Mouse (Mus musculus): ENCODE measurements around the gene Olfr494. TPM values are rescaled to one million over a fixed set of nuclear protein-coding genes. Genes with fewer than 3 reads are reported as not detected.

Gene Olfr494
- not detected for polyA plus RNA-seq (2012; fragmentation: generic; extraction: Trizol)
- long read RNA-seq, experiment 1: 0 reads
- long read RNA-seq, experiment 2: 0 reads

DNA sequence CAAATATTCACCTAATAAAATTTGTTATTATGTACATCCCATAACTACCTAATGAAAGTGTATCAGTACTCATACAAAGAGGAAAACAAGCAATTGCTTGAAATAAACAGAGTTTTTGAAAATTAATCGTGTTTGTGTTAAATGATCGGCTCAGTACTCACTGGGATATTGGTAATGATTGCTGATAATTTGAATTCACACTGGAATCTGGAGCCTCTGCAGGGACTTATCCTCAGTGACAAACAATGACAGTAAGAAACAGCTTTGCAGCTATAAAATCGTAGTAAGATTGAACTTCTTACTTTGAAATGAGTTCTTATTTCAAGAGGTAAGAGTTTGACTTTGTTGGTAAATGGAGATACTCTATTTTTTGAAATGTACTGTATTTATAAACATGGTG is at the start of gene Olfr494:
Gene Olfr494 (plus strand): TSS at position 301 of the 400 bp plus-strand sequence.
- no peaks in the 10 kb centered on the region for H3K27me3 ChIP-seq (ENCODE audit: control insufficient read depth, insufficient read depth, insufficient read length)
- H3K4me3 ChIP-seq (ENCODE audit: insufficient read depth, poor library complexity, severe bottlenecking): no peak within 1 kb of the TSS
- TF ChIP-seq CEBPB (IDR thresholded peaks at IDR 0.05; ENCODE audit: low read depth) (no peak), CTCF (IDR thresholded peaks at IDR 0.05; ENCODE audit: control insufficient read depth, insufficient read depth, insufficient read length) (no peak), MAX (IDR thresholded peaks at IDR 0.05) (no peak), MYOG (IDR thresholded peaks at IDR 0.05; ENCODE audit: control insufficient read depth, extremely low read depth, insufficient read length) (no peak), MYOD1 (IDR thresholded peaks at IDR 0.05; ENCODE audit: control insufficient read depth, insufficient read length, low read depth) (no peak), FOSL1 (IDR thresholded peaks at IDR 0.05; ENCODE audit: insufficient read depth, low read length, poor library complexity, severe bottlenecking) (no peak), USF1 (IDR thresholded peaks at IDR 0.05; ENCODE audit: low read depth) (no peak)
- H3K79me2 ChIP-seq (ENCODE audit: control insufficient read depth, insufficient read depth): no peaks in the 10 kb centered on the region
- H3K36me3 ChIP-seq (ENCODE audit: control insufficient read depth, insufficient read depth): no peaks in the 10 kb centered on the region
- H3K79me3 ChIP-seq (ENCODE audit: low read depth): no peaks in the 10 kb centered on the region
- H3ac ChIP-seq (ENCODE audit: control insufficient read depth, insufficient read length, low read depth): no peak within 1 kb of the TSS

DNA sequence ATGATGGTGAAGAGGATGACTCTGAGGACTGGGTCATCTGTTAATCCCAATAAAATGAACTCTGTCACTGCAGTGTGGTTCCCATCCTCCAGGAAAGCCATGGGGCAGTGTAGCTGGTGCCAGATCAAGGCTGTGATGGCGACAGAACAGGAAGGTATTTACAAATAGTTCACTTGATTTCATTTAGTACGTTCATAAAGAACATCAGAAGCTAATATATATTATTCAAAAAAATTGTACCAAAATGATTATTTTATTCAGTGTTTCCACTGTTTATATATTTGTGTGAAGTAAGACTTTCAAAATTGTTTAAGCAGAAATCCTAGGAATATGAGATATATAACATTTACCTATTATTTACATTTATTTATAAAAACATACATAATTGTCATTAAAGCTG is 41.6 kb upstream of the Olfr494 start, which contains the start of gene Olfr492:
Gene Olfr492 (minus strand): TSS at position 101 of the 400 bp plus-strand sequence.
- Histone ChIP-seq H3ac (ENCODE audit: control insufficient read depth, insufficient read length, low read depth) (no peak within 1 kb of the TSS), H3K79me3 (ENCODE audit: low read depth) (no peaks in the 10 kb centered on the region), H3K79me2 (ENCODE audit: control insufficient read depth, insufficient read depth) (no peaks in the 10 kb centered on the region), H3K4me3 (ENCODE audit: insufficient read depth, poor library complexity, severe bottlenecking) (no peak within 1 kb of the TSS), H3K36me3 (ENCODE audit: control insufficient read depth, insufficient read depth) (no peaks in the 10 kb centered on the region), H3K27me3 (ENCODE audit: control insufficient read depth, insufficient read depth, insufficient read length) (no peaks in the 10 kb centered on the region)
- TF ChIP-seq USF1 (IDR thresholded peaks at IDR 0.05; ENCODE audit: low read depth) (no peak), MAX (IDR thresholded peaks at IDR 0.05) (no peak), CTCF (IDR thresholded peaks at IDR 0.05; ENCODE audit: control insufficient read depth, insufficient read depth, insufficient read length) (no peak), MYOG (IDR thresholded peaks at IDR 0.05; ENCODE audit: control insufficient read depth, extremely low read depth, insufficient read length) (no peak), FOSL1 (IDR thresholded peaks at IDR 0.05; ENCODE audit: insufficient read depth, low read length, poor library complexity, severe bottlenecking) (no peak)

DNA sequence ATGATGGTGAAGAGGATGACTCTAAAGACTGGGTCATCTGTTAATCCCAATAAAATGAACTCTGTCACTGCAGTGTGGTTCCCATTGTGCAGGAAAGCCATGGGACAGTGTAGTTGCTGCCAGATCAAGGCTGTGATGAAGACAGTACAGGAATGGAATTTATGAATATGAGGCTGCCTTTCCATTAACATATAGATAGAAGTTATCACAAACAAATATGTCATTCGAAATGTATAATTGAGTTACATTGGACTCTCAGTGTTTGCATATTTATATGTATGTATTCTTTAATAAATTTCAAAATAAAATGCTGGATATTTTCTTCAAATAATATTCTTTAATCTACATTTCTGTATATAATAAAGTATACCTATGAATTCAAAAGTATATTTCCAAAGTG is 18.3 kb upstream of the Olfr494 start, which contains the start of gene Olfr493:
Gene Olfr493 (minus strand): TSS at position 101 of the 400 bp plus-strand sequence.
- TF ChIP-seq CEBPB (IDR thresholded peaks at IDR 0.05; ENCODE audit: low read depth) (no peak), MYOD1 (IDR thresholded peaks at IDR 0.05; ENCODE audit: control insufficient read depth, insufficient read length, low read depth) (no peak), MYOG (IDR thresholded peaks at IDR 0.05; ENCODE audit: control insufficient read depth, extremely low read depth, insufficient read length) (no peak), FOSL1 (IDR thresholded peaks at IDR 0.05; ENCODE audit: insufficient read depth, low read length, poor library complexity, severe bottlenecking) (no peak), CTCF (IDR thresholded peaks at IDR 0.05; ENCODE audit: control insufficient read depth, insufficient read depth, insufficient read length) (no peak), USF1 (IDR thresholded peaks at IDR 0.05; ENCODE audit: low read depth) (no peak), MAX (IDR thresholded peaks at IDR 0.05) (no peak)
- no peak within 1 kb of the TSS for H3ac ChIP-seq (ENCODE audit: control insufficient read depth, insufficient read length, low read depth)
- H3K79me2 ChIP-seq (ENCODE audit: control insufficient read depth, insufficient read depth): no peaks in the 10 kb centered on the region
- no peak within 1 kb of the TSS for H3K4me3 ChIP-seq (ENCODE audit: insufficient read depth, poor library complexity, severe bottlenecking)
- no peaks in the 10 kb centered on the region for H3K27me3 ChIP-seq (ENCODE audit: control insufficient read depth, insufficient read depth, insufficient read length)
- H3K36me3 ChIP-seq (ENCODE audit: control insufficient read depth, insufficient read depth): no peaks in the 10 kb centered on the region
- no peaks in the 10 kb centered on the region for H3K79me3 ChIP-seq (ENCODE audit: low read depth)

DNA sequence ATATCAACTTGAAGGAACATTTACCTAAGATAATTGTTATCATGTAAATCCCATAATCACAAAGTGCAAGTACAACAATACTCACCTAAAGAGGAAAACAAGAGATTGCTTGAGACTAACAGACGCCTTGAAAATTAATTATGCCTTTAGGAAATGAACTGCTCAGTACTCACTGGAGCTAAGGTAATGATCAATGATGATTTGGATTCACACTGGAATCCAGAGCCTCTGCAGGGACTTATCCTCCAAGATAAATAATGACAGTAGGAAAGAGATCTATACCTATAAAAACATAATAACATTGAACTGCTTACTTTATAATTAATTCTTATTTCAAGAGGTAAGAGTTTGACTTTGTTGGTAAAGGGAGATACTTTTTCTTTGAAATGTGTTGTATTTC is 27.7 kb downstream of the Olfr494 start, which contains the start of gene Olfr495:
Gene Olfr495 (plus strand): TSS at position 301 of the 400 bp plus-strand sequence.
- Histone ChIP-seq H3ac (ENCODE audit: control insufficient read depth, insufficient read length, low read depth) (no peak within 1 kb of the TSS), H3K79me3 (ENCODE audit: low read depth) (no peaks in the 10 kb centered on the region), H3K27me3 (ENCODE audit: control insufficient read depth, insufficient read depth, insufficient read length) (no peaks in the 10 kb centered on the region), H3K79me2 (ENCODE audit: control insufficient read depth, insufficient read depth) (no peaks in the 10 kb centered on the region), H3K36me3 (ENCODE audit: control insufficient read depth, insufficient read depth) (no peaks in the 10 kb centered on the region), H3K4me3 (ENCODE audit: insufficient read depth, poor library complexity, severe bottlenecking) (no peak within 1 kb of the TSS)
- TF ChIP-seq CEBPB (IDR thresholded peaks at IDR 0.05; ENCODE audit: low read depth) (no peak), MYOG (IDR thresholded peaks at IDR 0.05; ENCODE audit: control insufficient read depth, extremely low read depth, insufficient read length) (no peak), FOSL1 (IDR thresholded peaks at IDR 0.05; ENCODE audit: insufficient read depth, low read length, poor library complexity, severe bottlenecking) (no peak), MYOD1 (IDR thresholded peaks at IDR 0.05; ENCODE audit: control insufficient read depth, insufficient read length, low read depth) (no peak), CTCF (IDR thresholded peaks at IDR 0.05; ENCODE audit: control insufficient read depth, insufficient read depth, insufficient read length) (no peak), MAX (IDR thresholded peaks at IDR 0.05) (no peak), USF1 (IDR thresholded peaks at IDR 0.05; ENCODE audit: low read depth) (no peak)

Other genes with a start within 250 kb of the Olfr494 start
- not detected for gene Olfr484, start 237.9 kb upstream of the Olfr494 start, polyA plus RNA-seq (2012; fragmentation: generic; extraction: Trizol)
- not detected for gene Olfr485, start 205.5 kb upstream of the Olfr494 start, polyA plus RNA-seq (2012; fragmentation: generic; extraction: Trizol)
- gene Olfr486, start 192.6 kb upstream of the Olfr494 start, polyA plus RNA-seq (2012; fragmentation: generic; extraction: Trizol): not detected
- gene Olfr487, start 150.7 kb upstream of the Olfr494 start, polyA plus RNA-seq (2012; fragmentation: generic; extraction: Trizol): not detected
- gene Olfr488, start 107.0 kb upstream of the Olfr494 start, polyA plus RNA-seq (2012; fragmentation: generic; extraction: Trizol): not detected
- not detected for gene Olfr490, start 76.4 kb upstream of the Olfr494 start, polyA plus RNA-seq (2012; fragmentation: generic; extraction: Trizol)
- gene Olfr491, start 51.9 kb upstream of the Olfr494 start, polyA plus RNA-seq (2012; fragmentation: generic; extraction: Trizol): not detected
- gene Olfr492, start 41.7 kb upstream of the Olfr494 start, polyA plus RNA-seq (2012; fragmentation: generic; extraction: Trizol): not detected
- gene Olfr493, start 18.4 kb upstream of the Olfr494 start, polyA plus RNA-seq (2012; fragmentation: generic; extraction: Trizol): not detected
- not detected for gene Olfr495, start 27.8 kb downstream of the Olfr494 start, polyA plus RNA-seq (2012; fragmentation: generic; extraction: Trizol)
- not detected for gene Olfr497, start 55.1 kb downstream of the Olfr494 start, polyA plus RNA-seq (2012; fragmentation: generic; extraction: Trizol)
- not detected for gene Olfr498, start 100.0 kb downstream of the Olfr494 start, polyA plus RNA-seq (2012; fragmentation: generic; extraction: Trizol)
- gene Olfr502, start 159.7 kb downstream of the Olfr494 start, polyA plus RNA-seq (2012; fragmentation: generic; extraction: Trizol): not detected
- not detected for gene Olfr503, start 179.2 kb downstream of the Olfr494 start, polyA plus RNA-seq (2012; fragmentation: generic; extraction: Trizol)
- gene Olfr504, start 200.5 kb downstream of the Olfr494 start, polyA plus RNA-seq (2012; fragmentation: generic; extraction: Trizol): not detected
- 0.01 TPM for gene Olfr506, start 245.5 kb downstream of the Olfr494 start, polyA plus RNA-seq (2012; fragmentation: generic; extraction: Trizol)